Mouse (Mus musculus) adrenal gland, postnatal 0 days (tissue): ENCODE measurements around the gene Sh3bp5. TPM values are rescaled to one million over a fixed set of nuclear protein-coding genes. Genes with fewer than 3 reads are reported as not detected.

Experiments used
- polyA plus RNA-seq: library from polyadenylated mRNA; unstranded; fragments of >200 nt; fragmentation: Nextera tagmentation; extraction: Ambion mirVana; gene quantifications from 2 replicates; pipeline ENCODE4 v1.2.1, GENCODE M21; 2015

The Sh3bp5 gene
- polyA plus RNA-seq = 31.4 and 55.7 TPM in 2 replicates

GRCm38 (mm10) chr14:31435930-31436693 lies at the start of gene Sh3bp5:
Gene Sh3bp5, minus strand, starts transcription at chr14:31436078.

DNA sequence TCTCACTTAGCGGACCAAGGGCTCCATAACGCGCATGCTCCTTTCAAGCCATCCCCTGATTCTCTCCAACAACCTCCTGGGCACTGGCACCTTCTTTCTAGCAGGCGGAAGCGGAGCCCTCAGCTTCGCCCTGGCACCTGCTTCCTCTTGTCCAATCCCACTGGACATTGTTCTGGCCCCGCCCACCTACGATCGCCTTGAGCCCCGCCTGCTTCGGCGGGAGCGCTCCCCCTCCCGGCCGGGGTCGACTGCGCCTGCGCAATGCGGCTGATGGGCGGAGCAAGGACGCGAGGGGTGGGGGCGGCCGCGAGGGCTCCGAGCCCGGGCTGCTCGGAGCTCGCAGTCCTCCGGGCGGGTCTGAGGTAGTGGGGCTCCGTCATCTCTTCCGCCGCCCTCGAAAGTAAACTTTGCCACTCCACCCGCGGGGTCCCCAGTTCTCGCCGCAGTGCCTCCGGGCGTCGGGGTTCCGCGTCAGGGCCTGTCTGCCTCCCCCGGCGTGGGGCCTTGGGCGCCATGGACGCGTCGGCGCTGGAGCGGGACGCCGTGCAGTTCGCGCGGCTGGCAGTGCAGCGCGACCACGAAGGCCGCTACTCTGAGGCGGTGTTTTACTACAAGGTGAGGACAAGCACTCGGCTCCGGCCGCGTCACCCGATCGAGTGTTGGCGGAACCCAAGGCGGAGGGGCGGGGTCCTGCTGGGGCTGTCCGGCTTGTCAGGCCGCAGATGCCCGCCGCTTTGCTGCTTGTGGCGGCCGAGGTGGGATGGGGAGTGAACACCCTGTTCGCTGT lies 99.3 kb downstream of the Sh3bp5 start, which contains the start of gene Capn7:
Capn7 (plus strand) TSS at position 270 of the 787 bp plus-strand sequence.

DNA sequence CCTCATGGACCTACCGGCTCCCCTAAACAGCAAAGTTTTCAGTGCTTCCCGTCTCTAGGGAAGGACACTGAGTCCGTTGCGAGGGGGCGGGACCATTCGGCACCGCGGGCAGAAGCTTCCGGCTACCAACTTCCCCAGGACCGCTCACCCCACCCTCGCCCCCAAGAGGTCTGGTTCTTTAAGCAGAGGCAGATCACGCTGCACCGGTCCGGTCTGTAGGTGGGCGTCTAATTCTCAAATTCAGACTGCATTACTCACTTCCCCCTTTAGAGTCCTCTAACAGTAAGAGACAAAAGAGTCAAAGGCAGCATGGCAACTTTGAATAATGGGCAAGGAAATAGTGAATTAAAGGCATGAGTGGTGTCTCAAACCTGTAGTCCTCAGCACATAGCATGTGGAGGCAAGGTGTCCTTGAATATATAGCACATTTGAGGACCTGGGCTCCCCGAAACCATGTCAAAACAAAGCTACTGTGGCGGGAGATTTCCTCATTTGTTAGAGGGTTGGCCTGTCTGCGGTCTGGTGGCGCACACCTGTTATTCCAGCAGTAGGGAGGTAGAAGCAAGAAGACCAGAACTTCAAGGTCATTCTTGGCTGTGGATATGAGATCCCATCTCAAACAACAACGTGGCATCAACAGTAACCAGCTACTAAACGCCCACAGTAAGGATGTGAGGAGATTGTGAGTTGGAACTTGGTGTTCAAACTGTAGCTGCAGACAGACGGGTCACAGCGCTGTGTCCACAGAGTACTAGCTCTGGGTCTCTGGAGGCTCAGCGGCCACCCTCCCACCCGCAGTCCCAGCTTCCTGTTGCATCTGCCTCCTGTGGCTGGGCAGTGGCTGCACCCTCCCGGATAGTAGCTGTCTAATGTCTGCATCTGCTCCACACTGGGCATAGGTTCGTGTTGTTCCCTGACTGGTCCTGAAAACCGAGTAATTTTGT lies 111.8 kb downstream of the Sh3bp5 start, which contains the start of gene Dnah1:
Dnah1 (minus strand) TSS at position 48 of the 944 bp plus-strand sequence.

Other genes starting within 250 kb of the Sh3bp5 start
- 5.5 and 6.1 TPM in 2 replicates for gene Tnnc1, start 227.8 kb downstream of the Sh3bp5 start, polyA plus RNA-seq
- gene Nisch, start 219.1 kb downstream of the Sh3bp5 start, polyA plus RNA-seq = 151 and 183 TPM in 2 replicates
- 1.0 and 1.5 TPM in 2 replicates for gene Sema3g, start 218.2 kb downstream of the Sh3bp5 start, polyA plus RNA-seq
- gene Phf7, start 184.8 kb downstream of the Sh3bp5 start, polyA plus RNA-seq = 14.6 and 16.4 TPM in 2 replicates
- 34.6 and 44.1 TPM in 2 replicates for gene Bap1, start 184.6 kb downstream of the Sh3bp5 start, polyA plus RNA-seq
- 2.4 and 3.7 TPM in 2 replicates for gene Dnah1, start 112.2 kb downstream of the Sh3bp5 start, polyA plus RNA-seq
- 28.5 and 34.7 TPM in 2 replicates for gene Capn7, start 99.4 kb downstream of the Sh3bp5 start, polyA plus RNA-seq
- gene Eaf1, start 58.3 kb upstream of the Sh3bp5 start, polyA plus RNA-seq = 8.7 and 12.8 TPM in 2 replicates
- 50.2 and 56.8 TPM in 2 replicates for gene Mettl6, start 59.0 kb upstream of the Sh3bp5 start, polyA plus RNA-seq
- 0.19 and 0.28 TPM in 2 replicates for gene Colq, start 155.3 kb upstream of the Sh3bp5 start, polyA plus RNA-seq
- gene Gm49387, start 204.8 kb upstream of the Sh3bp5 start, polyA plus RNA-seq = 1.7 and 4.4 TPM in 2 replicates
- 44.6 and 69.2 TPM in 2 replicates for gene Btd, start 204.9 kb upstream of the Sh3bp5 start, polyA plus RNA-seq
- gene Hacl1, start 205.2 kb upstream of the Sh3bp5 start, polyA plus RNA-seq = 48.8 and 87.4 TPM in 2 replicates